Mouse (Mus musculus): ENCODE results near the gene 2410002F23Rik.
"Not testable (repeated sequence)": the region's sequence is repeated elsewhere in the genome, so short reads cannot be mapped to it uniquely, and the experiment has no call there.

The 2410002F23Rik gene

DNA sequence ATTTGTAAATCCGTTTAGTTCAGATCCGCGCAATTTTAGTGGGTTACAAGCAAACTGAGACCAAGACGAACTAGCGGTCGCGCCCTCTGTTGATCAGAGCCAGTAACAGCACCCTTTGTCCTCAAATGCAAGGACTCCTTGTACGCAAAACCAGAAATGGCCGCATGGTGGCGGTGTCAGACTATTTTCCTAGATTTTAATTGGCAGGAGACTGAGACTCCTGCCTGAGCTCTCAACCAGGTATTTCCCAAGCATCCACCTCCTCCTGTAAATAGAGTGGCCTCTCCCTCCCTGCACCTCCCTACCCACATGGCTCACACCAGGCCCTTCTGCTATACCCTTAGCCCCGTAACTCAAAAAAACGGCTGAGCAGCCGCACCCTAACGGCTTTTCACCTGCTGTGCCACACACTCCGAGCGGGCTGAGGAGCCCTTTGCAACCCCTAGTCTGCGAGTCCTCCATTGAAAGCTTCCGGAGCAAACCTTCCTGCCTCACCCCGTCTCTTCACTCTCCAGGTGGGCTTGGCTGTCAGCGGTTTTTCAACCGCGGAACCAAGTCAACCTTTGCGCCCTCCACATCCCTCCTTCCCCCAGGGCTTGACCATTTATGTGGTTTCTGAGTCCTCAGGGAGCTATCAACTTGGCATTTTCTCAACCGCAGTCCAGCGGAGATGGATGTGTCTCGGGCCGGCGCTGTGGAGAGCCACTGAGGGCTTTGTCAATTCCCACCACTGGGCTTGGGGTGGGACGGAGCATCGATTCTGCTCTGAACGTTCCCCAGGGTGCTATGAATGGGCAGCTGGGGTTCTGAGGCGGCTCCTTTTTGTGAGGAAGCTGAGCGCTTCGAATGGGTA is 16.5 kb downstream of the 2410002F23Rik start:
- DNase-seq (ENCODE audit: low spot score in 2 of 2), result peak; percentile 86 to 97

- no peak for DNase-seq (ENCODE audit: low spot score in 2 of 2)
These were observed 21.6 kb downstream of the 2410002F23Rik start for GRCm38 (mm10) chr7:44268117-44268516.

GRCm38 (mm10) chr7:44269397-44269796 is 22.9 kb downstream of the 2410002F23Rik start:
- no peak for DNase-seq (ENCODE audit: low spot score in 2 of 2)

DNA sequence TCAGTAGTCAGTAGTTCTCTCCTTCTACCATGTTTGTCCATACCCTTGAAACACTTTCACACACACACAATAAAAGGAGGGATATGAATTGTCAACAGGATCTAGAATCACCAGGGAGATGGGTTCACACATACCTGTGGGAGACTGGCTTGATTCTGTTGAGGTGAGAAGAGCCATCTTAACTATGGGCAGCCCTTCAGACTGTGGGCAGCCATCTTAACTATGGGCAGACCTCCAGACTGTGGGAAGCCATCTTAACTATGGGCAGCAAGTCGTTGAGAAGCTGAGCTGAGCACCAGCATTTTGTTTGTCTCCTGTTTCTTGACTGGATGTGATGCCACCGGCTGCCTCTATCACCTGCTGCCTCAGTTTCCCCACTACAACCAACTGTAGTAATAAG is 24.8 kb downstream of the 2410002F23Rik start:
- DNase-seq (ENCODE audit: low spot score in 2 of 2), result no peak

DNA sequence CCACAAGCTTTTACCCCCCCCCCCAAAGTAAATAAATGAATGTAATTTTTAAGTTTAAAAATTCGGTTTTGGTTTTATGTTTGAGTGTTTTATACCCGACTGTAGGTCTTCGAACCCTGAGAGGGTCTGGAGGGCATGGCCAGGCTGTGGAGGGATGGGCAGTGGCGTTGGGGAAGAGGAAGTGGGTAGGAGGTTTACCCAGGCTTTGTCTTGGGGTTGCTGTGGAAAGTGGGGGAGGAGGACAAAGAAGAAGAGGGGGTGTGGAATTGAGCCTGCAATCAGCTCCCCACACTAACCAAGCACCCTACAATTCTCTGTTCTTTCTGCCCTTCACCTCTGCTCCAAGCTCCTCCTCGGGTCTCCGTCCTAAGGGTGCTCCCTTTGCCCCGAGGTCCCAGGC is 26.0 kb downstream of the 2410002F23Rik start:
- no peak for DNase-seq (ENCODE audit: low spot score in 2 of 2)

GRCm38 (mm10) chr7:44273446-44273845 is 26.9 kb downstream of the 2410002F23Rik start:
- DNase-seq (ENCODE audit: low spot score in 2 of 2), result no peak

DNA sequence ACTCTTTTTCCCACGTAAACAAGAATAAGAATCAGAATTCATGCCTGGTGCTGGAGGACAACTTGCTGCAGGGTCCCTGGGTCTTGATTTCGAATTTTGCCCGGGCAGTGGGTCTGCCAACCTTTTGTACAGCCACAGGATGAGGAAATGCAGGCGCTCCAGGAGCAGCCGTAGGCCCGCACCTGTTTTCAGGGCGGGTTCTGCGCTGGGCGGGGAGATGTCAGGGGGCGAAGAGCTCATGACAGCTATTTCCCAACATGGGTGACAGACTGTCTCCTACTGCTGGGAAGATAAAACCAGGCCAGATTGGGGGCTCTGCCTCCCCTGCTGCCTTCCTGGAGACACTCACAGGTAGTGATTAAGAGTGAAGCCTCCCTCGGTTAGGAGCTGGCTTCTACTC is 27.6 kb downstream of the 2410002F23Rik start:
- no peak for DNase-seq (ENCODE audit: low spot score in 2 of 2)

DNA sequence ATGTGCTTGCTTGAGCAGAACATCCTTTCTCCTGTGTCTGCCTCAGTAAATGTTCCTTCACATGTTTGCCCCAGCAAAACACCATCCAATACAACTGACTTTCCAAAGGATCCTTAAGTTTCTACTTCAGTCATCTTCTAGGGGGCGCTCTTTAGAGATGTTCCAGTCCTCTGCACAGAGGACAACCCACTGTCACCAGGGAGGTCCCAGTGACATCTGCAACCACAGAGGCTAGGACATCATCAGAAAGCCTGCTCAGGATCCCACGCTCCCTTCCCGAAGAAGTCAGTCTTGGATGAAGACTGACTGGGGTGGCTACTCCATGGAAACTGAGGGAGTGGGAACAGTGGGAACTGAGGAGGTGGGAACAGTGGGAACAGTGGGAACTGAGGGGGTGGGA is 29.0 kb downstream of the 2410002F23Rik start:
- no peak for DNase-seq (ENCODE audit: low spot score in 2 of 2)

GRCm38 (mm10) chr7:44276461-44277249 is 30.1 kb downstream of the 2410002F23Rik start:
- DNase-seq (ENCODE audit: low spot score in 2 of 2), result no peak

DNA sequence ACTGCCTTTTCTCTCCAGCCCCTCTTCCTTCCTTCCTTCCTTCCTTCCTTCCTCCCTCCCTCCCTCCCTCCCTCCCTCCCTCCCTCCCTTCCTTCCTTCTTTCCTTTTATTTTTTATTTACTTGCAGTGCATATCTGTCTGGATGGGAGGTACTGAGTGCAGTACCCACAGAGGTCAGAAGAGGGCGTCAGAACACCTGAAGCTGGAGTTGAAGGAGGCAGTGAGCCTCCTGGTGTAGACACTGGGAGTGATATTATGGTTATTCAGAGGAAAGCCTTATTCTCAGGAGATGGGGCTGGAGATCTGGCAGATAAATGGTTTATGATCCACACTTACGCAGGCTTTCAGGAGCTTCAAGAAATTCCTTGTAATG is 30.7 kb downstream of the 2410002F23Rik start:
- no peak for DNase-seq (ENCODE audit: low spot score in 2 of 2)

DNA sequence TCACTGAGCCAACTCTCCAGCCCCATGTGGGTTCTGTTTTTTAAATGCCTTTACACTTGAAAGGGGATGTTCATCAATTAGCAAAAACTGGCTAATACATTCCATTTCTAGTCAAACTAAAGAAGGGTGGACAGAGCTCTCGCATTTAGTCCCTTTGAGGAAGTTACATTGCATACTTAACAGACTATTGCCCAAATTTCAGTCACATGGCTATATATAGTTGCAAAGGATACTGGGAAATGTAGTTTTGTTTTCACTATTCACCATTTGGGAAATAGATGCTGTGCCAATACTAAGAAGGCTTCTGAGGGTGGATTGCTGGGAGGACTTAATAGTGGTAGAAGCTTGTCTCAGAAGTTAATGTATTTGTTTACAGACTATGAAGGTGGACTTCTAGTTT is 34.4 kb downstream of the 2410002F23Rik start:
- DNase-seq (ENCODE audit: low spot score in 2 of 2), result no peak

DNA sequence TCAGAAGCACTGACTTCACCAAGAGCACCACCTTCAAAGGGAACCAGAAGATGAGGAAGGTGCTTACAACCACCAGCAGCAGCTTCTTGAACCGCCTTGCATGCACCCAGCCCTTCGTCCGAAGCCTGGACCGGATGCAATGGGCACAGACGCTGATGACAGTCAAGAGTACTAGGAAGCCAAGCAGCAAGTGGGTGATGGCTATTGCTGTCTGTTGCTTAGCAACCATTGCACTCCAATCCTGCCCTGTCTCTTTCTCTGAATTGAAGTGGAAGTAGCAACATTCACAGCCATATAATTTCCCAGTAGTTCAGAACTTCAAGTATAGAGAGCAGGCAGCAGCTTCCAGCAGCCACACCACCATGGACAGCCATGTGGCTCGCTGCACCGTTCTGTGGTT is 35.1 kb downstream of the 2410002F23Rik start:
- DNase-seq (ENCODE audit: low spot score in 2 of 2), result no peak

GRCm38 (mm10) chr7:44287760-44288159 is 41.2 kb downstream of the 2410002F23Rik start:
- DNase-seq (ENCODE audit: low spot score in 2 of 2), result no peak

GRCm38 (mm10) chr7:44290986-44291385 is 44.5 kb downstream of the 2410002F23Rik start:
- no peak for DNase-seq (ENCODE audit: low spot score in 2 of 2)

DNA sequence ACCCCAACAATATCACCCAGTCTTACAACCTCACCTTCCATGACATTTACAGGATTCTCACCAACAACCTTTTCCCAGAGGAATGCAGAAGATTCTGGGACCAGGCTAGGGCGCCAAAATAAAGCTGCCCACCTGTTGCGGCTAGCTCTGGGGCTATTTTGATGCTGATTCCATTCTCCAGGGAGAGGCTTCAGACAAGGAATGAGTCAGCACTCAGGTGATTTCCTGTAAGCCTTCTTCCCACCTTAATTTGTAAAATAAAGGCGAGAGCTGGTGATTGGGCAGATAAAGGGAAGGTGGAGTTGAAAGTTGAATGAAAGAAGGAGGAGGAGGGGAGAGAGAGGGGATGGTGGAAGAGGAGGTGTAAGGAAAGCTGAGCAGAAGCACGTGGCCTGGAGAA is 44.9 kb downstream of the 2410002F23Rik start:
- no peak for DNase-seq (ENCODE audit: low spot score in 2 of 2)

DNA sequence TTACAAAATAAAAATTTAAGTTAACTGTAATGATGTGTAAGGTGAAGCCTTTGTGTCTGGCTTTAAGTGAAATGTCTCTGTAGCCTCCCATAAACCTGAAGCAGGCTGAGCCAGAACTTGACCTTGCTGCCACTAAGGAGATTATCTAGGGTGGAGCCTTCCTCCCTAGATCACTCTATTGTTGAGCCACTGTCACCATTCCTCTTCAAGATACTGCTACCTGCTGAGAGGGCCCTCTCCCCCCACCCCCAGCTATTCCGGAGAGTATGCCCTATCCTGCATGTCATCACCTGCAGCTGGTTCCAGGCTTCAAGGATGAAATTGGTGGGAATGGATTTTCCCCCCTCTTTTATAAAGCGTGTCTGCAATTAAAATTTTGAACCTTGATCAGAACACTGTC is 51.0 kb downstream of the 2410002F23Rik start:
- not testable (repeated sequence) for DNase-seq (ENCODE audit: low spot score in 2 of 2)

Measured in urinary bladder, adult 18-20 months (tissue).